Mouse (Mus musculus) CH12.LX (cell line): ENCODE data around the gene Sec22a.

Experiments
- CHD2 ChIP-seq: IDR thresholded peaks from 2 replicates; pipeline ENCODE4 v1.6.1; 2011; ENCODE audit warnings: low read length, improper control_type of control experiment
- E2F4 ChIP-seq: IDR thresholded peaks from 2 replicates; pipeline ENCODE4 v1.6.1; 2011; ENCODE audit warnings: low read depth, low read length, improper control_type of control experiment; ENCODE audit not compliant: insufficient replicate concordance
- MAFK ChIP-seq: IDR thresholded peaks from 2 replicates; pipeline ENCODE4 v1.6.1; 2011; ENCODE audit warnings: low read length, improper control_type of control experiment; ENCODE audit not compliant: insufficient replicate concordance
- MAX ChIP-seq: IDR thresholded peaks from 2 replicates; pipeline ENCODE4 v1.6.1; 2011; ENCODE audit warnings: low read length, improper control_type of control experiment
- MAZ ChIP-seq: IDR thresholded peaks from 2 replicates; pipeline ENCODE4 v1.6.1; 2012; ENCODE audit warnings: low read depth, mild to moderate bottlenecking, inconsistent platforms, low read length, improper control_type of control experiment, moderate library complexity
- NELFE ChIP-seq: IDR thresholded peaks from 2 replicates; pipeline ENCODE4 v1.6.1; 2011; ENCODE audit warnings: low read depth, low read length, improper control_type of control experiment
- POLR2A ChIP-seq: IDR thresholded peaks from 2 replicates; pipeline ENCODE4 v1.6.1; 2011; ENCODE audit warnings: low read depth, mild to moderate bottlenecking, improper control_type of control experiment, low read length
- SIN3A ChIP-seq: IDR thresholded peaks from 2 replicates; pipeline ENCODE4 v1.6.1; 2012; ENCODE audit warnings: low read length, improper control_type of control experiment, inconsistent platforms
- SMC3 ChIP-seq: IDR thresholded peaks from 2 replicates; pipeline ENCODE4 v1.6.1; 2011; ENCODE audit warnings: low read depth, low read length, improper control_type of control experiment
- USF1 ChIP-seq: IDR thresholded peaks from 2 replicates; pipeline ENCODE4 v1.6.1; 2014; ENCODE audit warnings: low read depth, mild to moderate bottlenecking, inconsistent platforms, low read length, improper control_type of control experiment

DNA sequence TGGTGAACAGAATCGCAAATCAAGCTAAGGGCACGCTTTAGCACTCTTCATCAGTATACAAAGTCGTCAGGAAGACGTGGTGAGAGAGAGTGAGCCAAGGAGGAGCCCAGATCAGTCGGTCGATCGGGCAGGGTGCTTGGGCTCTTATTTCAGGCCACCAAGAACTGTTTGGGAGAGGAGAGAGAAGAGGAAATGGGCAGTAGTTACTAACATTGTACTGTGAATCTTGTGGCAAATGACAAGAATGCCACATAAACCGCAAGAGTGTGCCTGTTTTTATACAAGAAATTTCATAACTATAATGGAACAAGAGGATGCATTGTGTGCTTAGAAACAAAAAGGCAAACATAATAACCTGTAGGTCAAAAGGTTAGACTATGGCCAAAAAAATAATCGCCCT, 16.3 kb upstream of the Sec22a start:
- TF ChIP-seq MAX (no peak), POLR2A (no peak), USF1 (no peak), SMC3 (no peak), E2F4 (no peak), SIN3A (no peak), NELFE (no peak), MAFK (no peak), MAZ (no peak), CHD2 (no peak)
